Mouse (Mus musculus): Measurements from ENCODE around the gene Cxcr6. TPM values are rescaled to one million over a fixed set of nuclear protein-coding genes. Genes with fewer than 3 reads are reported as not detected.
A peak's percentile ranks its signal among the peaks of the same experiment; 100 is the strongest.
"Not testable (repeated sequence)": the region's sequence is repeated elsewhere in the genome, so short reads cannot be mapped to it uniquely, and the experiment has no call there.

Gene Cxcr6
- polyA plus RNA-seq, 1 experiment from 2014 or later = 0.17 TPM

DNA sequence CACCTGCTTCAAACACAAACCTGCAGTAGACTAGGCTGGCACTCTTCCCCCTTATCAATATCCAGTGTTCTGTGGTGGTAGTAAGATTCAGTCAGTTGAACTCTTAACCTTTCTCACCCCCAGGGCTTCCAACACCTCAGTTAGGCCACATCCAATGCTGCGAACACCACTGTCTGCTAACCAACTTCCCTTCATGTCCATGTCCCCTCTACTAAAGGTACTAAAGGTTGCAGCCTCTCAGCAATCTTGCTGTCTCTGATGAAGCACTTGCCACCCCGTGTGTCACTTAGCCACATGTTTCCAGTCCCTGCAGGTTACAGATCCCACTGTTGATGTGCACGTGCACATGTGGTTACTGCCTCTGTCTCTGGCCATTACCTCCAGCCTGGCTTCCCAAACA, 42.5 kb upstream of the Cxcr6 start:
- H3K9me3 ChIP-seq (replicated peaks; ENCODE audit: low read length) = no peaks in the 10 kb centered on the region
- ATAC-seq (replicated peaks; ENCODE audit: low FRiP score, low read depth) (no peak), DNase-seq (ENCODE audit: low spot score) (no peak)
- H3K9ac ChIP-seq (ENCODE audit: low read depth, low read length) = no peak overlapping the region
- WGBS = 79% methylated on average over 3 of the region's 3 CpGs
- no peaks in the 10 kb centered on the region for H3K4me1 ChIP-seq (replicated peaks; ENCODE audit: insufficient read depth, low read length)
- H3K4me2 ChIP-seq (ENCODE audit: low read length) = no peak overlapping the region
- no peaks in the 10 kb centered on the region for H3K27me3 ChIP-seq (ENCODE audit: insufficient read depth, low read length)
- H3K27ac ChIP-seq = no peak overlapping the region
- no peak overlapping the region for H3K4me3 ChIP-seq (replicated peaks; ENCODE audit: low read depth, low read length)
- H3K36me3 ChIP-seq (ENCODE audit: insufficient read depth, low read length) = no peaks in the 10 kb centered on the region
- TF ChIP-seq CTCF (IDR thresholded peaks at IDR 0.05; ENCODE audit: low read depth) = no peak

GRCm38 (mm10) chr9:123766996-123767395, 39.3 kb upstream of the Cxcr6 start:
- H3K9me3 ChIP-seq (replicated peaks; ENCODE audit: low read length) = no peaks in the 10 kb centered on the region
- no peak for DNase-seq (ENCODE audit: low spot score)
- no peak for ATAC-seq (replicated peaks; ENCODE audit: low FRiP score, low read depth)
- H3K4me1 ChIP-seq (replicated peaks; ENCODE audit: insufficient read depth, low read length) = no peaks in the 10 kb centered on the region
- 91% methylated on average over 3 of the region's 3 CpGs for WGBS
- H3K27ac ChIP-seq = no peak overlapping the region
- H3K4me2 ChIP-seq (ENCODE audit: low read length) = no peak overlapping the region
- no peaks in the 10 kb centered on the region for H3K36me3 ChIP-seq (ENCODE audit: insufficient read depth, low read length)
- H3K4me3 ChIP-seq (replicated peaks; ENCODE audit: low read depth, low read length) = no peak overlapping the region
- no peak overlapping the region for H3K9ac ChIP-seq (ENCODE audit: low read depth, low read length)
- TF ChIP-seq CTCF (IDR thresholded peaks at IDR 0.05; ENCODE audit: low read depth) = no peak
- H3K27me3 ChIP-seq (ENCODE audit: insufficient read depth, low read length) = no peaks in the 10 kb centered on the region

- Histone ChIP-seq H3K4me2 (ENCODE audit: low read length) (no peak overlapping the region), H3K9ac (ENCODE audit: low read depth, low read length) (no peak overlapping the region), H3K4me1 (replicated peaks; ENCODE audit: insufficient read depth, low read length) (no peaks in the 10 kb centered on the region), H3K36me3 (ENCODE audit: insufficient read depth, low read length) (no peaks in the 10 kb centered on the region), H3K4me3 (replicated peaks; ENCODE audit: low read depth, low read length) (no peak overlapping the region), H3K27me3 (ENCODE audit: insufficient read depth, low read length) (no peaks in the 10 kb centered on the region), H3K27ac (no peak overlapping the region), H3K9me3 (replicated peaks; ENCODE audit: low read length) (no peaks in the 10 kb centered on the region)
- whole genome bisulfite sequencing = 70% methylated on average over 1 of the region's 1 CpGs
- ATAC-seq (replicated peaks; ENCODE audit: low FRiP score, low read depth) = 0 out of 2 replicates have a peak, but pooled peaks have one; percentile 7
- DNase-seq (ENCODE audit: low spot score) = no peak
- no peak for TF ChIP-seq CTCF (IDR thresholded peaks at IDR 0.05; ENCODE audit: low read depth)
These were observed 37.8 kb upstream of the Cxcr6 start for GRCm38 (mm10) chr9:123768443-123768842.

DNA sequence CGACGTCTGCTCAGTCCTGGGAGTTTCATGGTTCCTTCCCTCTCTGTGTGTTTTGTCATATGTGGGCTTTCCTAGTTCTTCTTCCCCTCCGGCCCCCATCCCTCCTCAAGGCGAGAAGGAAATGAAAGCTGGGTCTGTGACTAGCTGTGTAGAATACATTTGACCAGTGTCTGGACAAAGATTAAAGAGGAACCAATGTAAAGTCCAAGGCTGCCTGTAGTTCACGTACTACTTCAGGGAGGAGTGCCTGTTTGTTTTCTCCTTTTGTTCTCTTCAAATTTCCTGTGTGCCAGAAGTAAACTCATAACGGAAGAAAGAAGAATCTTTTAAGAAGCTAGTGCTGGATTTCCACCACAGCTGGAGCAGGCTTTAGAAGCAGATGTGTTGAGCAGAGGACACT, 36.7 kb upstream of the Cxcr6 start:
- Histone ChIP-seq H3K36me3 (ENCODE audit: insufficient read depth, low read length) (no peaks in the 10 kb centered on the region), H3K4me2 (ENCODE audit: low read length) (no peak overlapping the region), H3K27ac (no peak overlapping the region), H3K9ac (ENCODE audit: low read depth, low read length) (no peak overlapping the region), H3K4me3 (replicated peaks; ENCODE audit: low read depth, low read length) (no peak overlapping the region), H3K27me3 (ENCODE audit: insufficient read depth, low read length) (no peaks in the 10 kb centered on the region), H3K9me3 (replicated peaks; ENCODE audit: low read length) (no peaks in the 10 kb centered on the region), H3K4me1 (replicated peaks; ENCODE audit: insufficient read depth, low read length) (no peaks in the 10 kb centered on the region)
- 47% methylated on average over 6 of the region's 6 CpGs for WGBS
- ATAC-seq (replicated peaks; ENCODE audit: low FRiP score, low read depth) = no peak
- TF ChIP-seq CTCF (IDR thresholded peaks at IDR 0.05; ENCODE audit: low read depth) = no peak
- peak; percentile 7 for DNase-seq (ENCODE audit: low spot score)

- ATAC-seq (replicated peaks; ENCODE audit: low FRiP score, low read depth); H3K9ac ChIP-seq (ENCODE audit: low read depth, low read length); H3K4me2 ChIP-seq (ENCODE audit: low read length); H3K27me3 ChIP-seq (ENCODE audit: insufficient read depth, low read length); H3K27ac ChIP-seq; H3K9me3 ChIP-seq (replicated peaks; ENCODE audit: low read length); H3K4me3 ChIP-seq (replicated peaks; ENCODE audit: low read depth, low read length); H3K4me1 ChIP-seq (replicated peaks; ENCODE audit: insufficient read depth, low read length); DNase-seq (ENCODE audit: low spot score); H3K36me3 ChIP-seq (ENCODE audit: insufficient read depth, low read length): not testable (repeated sequence)
- 29% methylated on average over 2 of the region's 2 CpGs for WGBS
- peak; percentile 41; the same call in 1 of the 2 replicates for TF ChIP-seq CTCF (IDR thresholded peaks at IDR 0.05; ENCODE audit: low read depth)
These were observed 33.0 kb upstream of the Cxcr6 start for GRCm38 (mm10) chr9:123773299-123773698.

DNA sequence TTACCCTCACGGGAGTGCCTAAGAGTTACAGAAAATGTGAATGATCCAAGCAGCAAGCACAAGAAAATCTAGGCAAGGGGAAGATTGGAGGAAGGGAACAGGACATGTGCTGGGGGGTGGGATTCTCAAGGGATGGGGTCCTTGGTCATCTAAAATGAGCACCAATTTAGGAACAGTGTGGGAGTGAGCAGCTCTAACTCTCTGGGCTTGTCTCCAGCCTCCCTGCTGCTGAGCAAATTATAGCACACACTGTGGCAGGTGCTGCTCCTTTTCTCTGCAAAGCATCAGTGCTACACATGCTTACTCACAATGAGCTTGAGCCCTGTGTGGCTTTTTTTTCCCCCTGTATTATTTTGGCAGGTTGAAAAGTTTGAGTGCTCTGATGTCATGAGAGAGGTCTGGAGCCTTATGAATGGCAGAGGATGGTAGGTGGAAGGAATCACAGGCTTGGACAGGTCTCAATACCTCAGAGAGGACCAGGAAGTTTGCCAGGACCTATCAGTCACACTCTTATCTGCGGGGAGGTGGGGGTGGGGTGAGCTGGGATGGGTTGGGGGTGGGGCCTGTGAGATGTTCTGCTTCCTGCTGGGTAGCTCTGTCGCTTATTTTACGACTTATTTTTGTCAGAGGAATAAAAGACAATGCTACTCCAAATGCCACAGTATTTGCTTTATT, 17.3 kb upstream of the Cxcr6 start:
- H3K36me3 ChIP-seq (ENCODE audit: insufficient read depth, low read length) = peaks cover 30% of the 10 kb centered on the region
- TF ChIP-seq CTCF (IDR thresholded peaks at IDR 0.05; ENCODE audit: low read depth) = no peak
- no peaks in the 10 kb centered on the region for H3K27me3 ChIP-seq (ENCODE audit: insufficient read depth, low read length)
- no peaks in the 10 kb centered on the region for H3K9me3 ChIP-seq (replicated peaks; ENCODE audit: low read length)
- H3K4me3 ChIP-seq (replicated peaks; ENCODE audit: low read depth, low read length) = no peak overlapping the region
- H3K27ac ChIP-seq = no peak overlapping the region
- no peak for ATAC-seq (replicated peaks; ENCODE audit: low FRiP score, low read depth)
- no peak for DNase-seq (ENCODE audit: low spot score)
- no peak overlapping the region for H3K9ac ChIP-seq (ENCODE audit: low read depth, low read length)
- H3K4me2 ChIP-seq (ENCODE audit: low read length) = no peak overlapping the region
- 75% methylated on average over 4 of the region's 4 CpGs for WGBS
- H3K4me1 ChIP-seq (replicated peaks; ENCODE audit: insufficient read depth, low read length) = no peaks in the 10 kb centered on the region

DNA sequence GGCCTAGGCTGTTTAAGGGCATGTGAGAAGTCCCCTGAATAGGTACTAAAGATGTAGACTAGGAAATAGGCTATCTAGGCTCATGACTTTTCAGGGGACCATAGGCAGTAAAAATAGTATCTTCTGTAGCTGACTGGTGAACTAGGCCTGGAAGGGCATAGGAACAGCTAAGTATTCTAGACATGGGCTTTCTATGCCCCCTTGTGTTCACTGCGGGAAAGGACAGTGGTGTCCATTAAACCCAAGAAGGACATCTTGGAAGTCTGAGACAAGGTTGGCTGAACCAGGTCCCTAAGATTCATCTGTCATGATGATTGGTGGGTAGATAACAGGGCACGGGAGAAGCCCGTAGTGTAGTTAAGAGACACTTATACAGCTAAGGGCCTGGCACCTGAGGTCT, 10.1 kb upstream of the Cxcr6 start:
- peak; percentile 81 for TF ChIP-seq CTCF (IDR thresholded peaks at IDR 0.05; ENCODE audit: low read depth)
- Histone ChIP-seq H3K9ac (ENCODE audit: low read depth, low read length) (no peak overlapping the region), H3K27me3 (ENCODE audit: insufficient read depth, low read length) (no peaks in the 10 kb centered on the region), H3K27ac (no peak overlapping the region), H3K9me3 (replicated peaks; ENCODE audit: low read length) (no peaks in the 10 kb centered on the region), H3K4me2 (ENCODE audit: low read length) (no peak overlapping the region), H3K36me3 (ENCODE audit: insufficient read depth, low read length) (peaks cover 59% of the 10 kb centered on the region), H3K4me1 (replicated peaks; ENCODE audit: insufficient read depth, low read length) (no peaks in the 10 kb centered on the region), H3K4me3 (replicated peaks; ENCODE audit: low read depth, low read length) (no peak overlapping the region)
- DNase-seq (ENCODE audit: low spot score) (peak; percentile 78), ATAC-seq (replicated peaks; ENCODE audit: low FRiP score, low read depth) (0 out of 2 replicates have a peak, but pooled peaks have one; percentile 43)
- WGBS = 59% methylated on average over 3 of the region's 3 CpGs
